Mouse (Mus musculus) stomach, embryonic 16.5 days (tissue): ENCODE data around the gene Ppp1r12b. TPM values are rescaled to one million over a fixed set of nuclear protein-coding genes. Genes with fewer than 3 reads are reported as not detected.

Experiments
- ATAC-seq: fragments of 200-750 bp; cut with Nextera tagmentation; 2 replicates; pipeline ENCODE4 v1.8.0; 2017; ENCODE audit warnings: moderate number of reproducible peaks, moderate TSS enrichment; ENCODE audit not compliant: insufficient read depth, low FRiP score
- H3K27ac ChIP-seq: fragments of 300-500 bp; sonication (generic); 2 replicates; pipeline ENCODE4 v1.5.1; 2014; ENCODE audit warnings: low read length
- H3K27me3 ChIP-seq: fragments of 300-500 bp; sonication (generic); 2 replicates; pipeline ENCODE4 v1.6.1; 2014; ENCODE audit warnings: low read length, control low read depth, mixed read lengths; ENCODE audit not compliant: control insufficient read depth, insufficient read depth
- H3K36me3 ChIP-seq: fragments of 300-500 bp; sonication (generic); 2 replicates; pipeline ENCODE4 v1.6.1; 2014; ENCODE audit warnings: low read length; ENCODE audit not compliant: control insufficient read depth, insufficient read depth
- H3K4me1 ChIP-seq: fragments of 300-500 bp; sonication (generic); 2 replicates; pipeline ENCODE4 v1.6.1; 2014; ENCODE audit warnings: low read length, control low read depth, mixed read lengths; ENCODE audit not compliant: control insufficient read depth, insufficient read depth
- H3K4me2 ChIP-seq: fragments of 300-500 bp; sonication (generic); 2 replicates; pipeline ENCODE4 v1.6.1; 2014; ENCODE audit warnings: low read depth, low read length, mixed read lengths
- H3K4me3 ChIP-seq: fragments of 300-500 bp; sonication (generic); replicated peaks from 2 replicates; pipeline ENCODE4 v1.5.1; 2014; ENCODE audit warnings: mild to moderate bottlenecking, low read length
- H3K9ac ChIP-seq: fragments of 300-500 bp; sonication (generic); 2 replicates; pipeline ENCODE4 v1.6.1; 2014; ENCODE audit warnings: low read length
- H3K9me3 ChIP-seq: fragments of 300-500 bp; sonication (generic); replicated peaks from 2 replicates; pipeline ENCODE4 v1.6.1; 2016; ENCODE audit warnings: low read length, control low read depth; ENCODE audit not compliant: control insufficient read depth
- WGBS: fragments of 180-500 bp; shearing (Covaris S2); extraction: QIAGEN DNeasy Blood & Tissue Kit; methylation state at CpG from one replicate; pipeline ENCODE4 v1.1.7; 2014; 5-methylcytosine and 5-hydroxymethylcytosine counted together
- polyA plus RNA-seq: library from polyadenylated mRNA; unstranded; fragments of >200 nt; fragmentation: Nextera tagmentation; extraction: Ambion mirVana; gene quantifications from 2 replicates; pipeline ENCODE4 v1.2.1, GENCODE M21; 2015

The Ppp1r12b gene
- polyA plus RNA-seq, 1 experiment from 2014 or later = 24.5 TPM

GRCm38 (mm10) chr1:134774247-134774646 lies 181.5 kb downstream of the Ppp1r12b start:
- Histone ChIP-seq H3K4me2 (no peak overlapping the region), H3K36me3 (0 out of 2 replicates have a peak, but pooled peaks cover 4% of the 10 kb centered on the region), H3K27me3 (no peaks in the 10 kb centered on the region), H3K4me1 (peaks cover 49% of the 10 kb centered on the region), H3K9me3 (no peaks in the 10 kb centered on the region), H3K9ac (no peak overlapping the region; the same call in 1 of the 2 replicates), H3K27ac (peak overlapping the region; percentile 96), H3K4me3 (no peak overlapping the region)
- WGBS = 67% methylated on average over 2 of the region's 2 CpGs
- ATAC-seq = no peak

DNA sequence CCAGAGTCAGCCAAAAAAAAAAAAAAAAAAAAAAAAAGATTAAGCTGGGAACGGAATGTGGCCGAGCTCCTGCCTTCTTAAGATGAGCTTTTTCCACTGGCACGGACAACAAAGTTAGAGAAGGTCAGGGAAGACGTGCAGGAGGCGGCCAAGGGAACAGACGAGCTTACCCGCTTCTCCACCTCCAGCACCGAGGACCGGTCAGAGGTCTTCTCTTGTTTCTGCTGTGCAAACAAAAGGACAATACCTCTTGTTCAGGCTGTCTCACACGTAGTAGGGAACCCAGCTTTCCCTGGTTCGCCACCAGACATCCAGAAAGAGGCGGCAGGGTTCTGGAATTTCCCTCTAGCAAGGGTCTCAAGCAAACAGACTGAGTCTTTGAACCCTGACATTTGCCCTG lies 182.5 kb downstream of the Ppp1r12b start:
- H3K9ac ChIP-seq = no peak overlapping the region
- WGBS = 42% methylated on average over 12 of the region's 12 CpGs

DNA sequence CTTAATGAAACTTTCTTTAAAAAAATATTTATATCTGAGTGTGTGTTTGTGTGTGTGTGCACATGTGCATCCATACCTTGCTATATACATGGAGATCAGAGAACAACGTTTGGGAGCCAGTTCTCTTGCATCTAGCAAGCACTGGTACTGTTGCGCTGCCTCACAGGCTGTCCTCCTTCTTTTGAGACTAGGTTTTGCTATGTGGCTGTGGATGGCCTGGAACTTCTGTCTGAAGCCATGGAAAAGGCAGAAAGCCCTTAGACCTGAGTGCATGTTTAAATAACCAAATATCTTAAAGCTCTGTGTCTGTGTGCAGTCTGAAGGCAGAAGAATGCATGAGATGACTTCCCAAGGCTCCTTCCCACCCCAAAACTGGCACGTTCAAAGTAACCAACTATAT lies 182.9 kb downstream of the Ppp1r12b start:
- Histone ChIP-seq H3K4me2 (no peak overlapping the region), H3K27ac (peak overlapping the region; percentile 96), H3K4me3 (no peak overlapping the region), H3K9me3 (no peaks in the 10 kb centered on the region), H3K9ac (no peak overlapping the region), H3K36me3 (0 out of 2 replicates have a peak, but pooled peaks cover 4% of the 10 kb centered on the region), H3K27me3 (no peaks in the 10 kb centered on the region), H3K4me1 (peaks cover 49% of the 10 kb centered on the region)
- ATAC-seq = no peak
- 72% methylated on average over 3 of the region's 3 CpGs for WGBS

More for the DNA sequence above, 182.5 kb downstream of the Ppp1r12b start:
- Histone ChIP-seq H3K36me3 (0 out of 2 replicates have a peak, but pooled peaks cover 4% of the 10 kb centered on the region), H3K4me1 (peaks cover 49% of the 10 kb centered on the region), H3K4me3 (no peak overlapping the region), H3K4me2 (no peak overlapping the region), H3K9me3 (no peaks in the 10 kb centered on the region), H3K27me3 (no peaks in the 10 kb centered on the region), H3K27ac (peak overlapping the region; percentile 96)
- no peak for ATAC-seq

DNA sequence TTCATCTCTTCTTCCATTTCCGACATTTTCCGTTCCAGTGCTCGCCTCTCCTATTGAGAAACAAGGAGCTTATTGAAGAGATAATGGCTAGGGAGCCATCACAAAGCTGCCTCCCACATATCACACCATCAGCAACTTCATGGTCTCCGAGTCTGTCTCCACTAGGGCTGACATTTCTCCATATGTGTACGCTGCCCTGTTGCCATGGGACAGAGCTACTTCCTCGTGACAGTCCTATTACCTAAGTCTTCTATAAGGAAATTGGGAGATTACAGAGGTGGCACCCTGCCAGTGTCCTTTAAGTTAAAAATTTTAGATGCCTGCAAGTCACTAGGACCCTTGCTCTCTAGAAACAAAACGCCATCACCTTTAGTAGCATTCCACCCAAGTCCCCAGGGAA lies 183.7 kb downstream of the Ppp1r12b start:
- H3K4me3 ChIP-seq = no peak overlapping the region
- WGBS = 86% methylated on average over 7 of the region's 7 CpGs
- ATAC-seq = no peak
- H3K9ac ChIP-seq = peak overlapping the region; percentile 13; the same call in 1 of the 2 replicates
- H3K9me3 ChIP-seq = no peaks in the 10 kb centered on the region
- peak overlapping the region; percentile 3; the same call in 1 of the 2 replicates for H3K4me2 ChIP-seq
- H3K4me1 ChIP-seq = peaks cover 49% of the 10 kb centered on the region
- no peaks in the 10 kb centered on the region for H3K27me3 ChIP-seq
- 0 out of 2 replicates have a peak, but pooled peaks cover 4% of the 10 kb centered on the region for H3K36me3 ChIP-seq
- H3K27ac ChIP-seq = peak overlapping the region; percentile 96

GRCm38 (mm10) chr1:134771353-134771752 lies 184.4 kb downstream of the Ppp1r12b start:
- no peaks in the 10 kb centered on the region for H3K27me3 ChIP-seq
- H3K27ac ChIP-seq = peak overlapping the region; percentile 96
- no peaks in the 10 kb centered on the region for H3K9me3 ChIP-seq
- H3K4me2 ChIP-seq = peak overlapping the region; percentile 3; the same call in 1 of the 2 replicates
- 23% methylated on average over 6 of the region's 6 CpGs for WGBS
- H3K36me3 ChIP-seq = 0 out of 2 replicates have a peak, but pooled peaks cover 4% of the 10 kb centered on the region
- peaks cover 49% of the 10 kb centered on the region for H3K4me1 ChIP-seq
- no peak overlapping the region for H3K4me3 ChIP-seq
- peak; percentile 88 for ATAC-seq
- peak overlapping the region; percentile 13; the same call in 1 of the 2 replicates for H3K9ac ChIP-seq

DNA sequence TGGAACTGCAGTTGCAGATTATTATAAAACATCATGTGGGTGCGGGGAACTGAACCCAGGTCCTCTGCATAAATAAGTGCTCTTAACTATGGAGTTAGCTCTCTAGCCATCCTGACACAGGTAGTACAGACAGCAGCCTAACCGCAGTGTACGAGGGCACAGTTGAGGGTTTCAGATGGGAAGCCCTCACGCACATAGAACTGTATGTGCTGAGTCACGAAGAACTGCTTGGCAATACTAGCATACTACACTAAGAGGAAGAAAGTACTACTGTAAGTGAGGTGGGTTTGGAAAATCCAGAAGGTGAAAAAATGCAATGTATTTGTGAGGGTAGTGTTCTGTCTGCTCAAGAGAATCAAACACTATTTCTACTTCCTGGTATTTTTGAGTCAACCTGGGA lies 185.4 kb downstream of the Ppp1r12b start:
- no peak overlapping the region for H3K4me2 ChIP-seq
- H3K36me3 ChIP-seq = no peaks in the 10 kb centered on the region
- no peak for ATAC-seq
- peak overlapping the region; percentile 96 for H3K27ac ChIP-seq
- H3K27me3 ChIP-seq = no peaks in the 10 kb centered on the region
- H3K4me3 ChIP-seq = no peak overlapping the region
- H3K4me1 ChIP-seq = peaks cover 51% of the 10 kb centered on the region
- no peaks in the 10 kb centered on the region for H3K9me3 ChIP-seq
- no peak overlapping the region for H3K9ac ChIP-seq
- 93% methylated on average over 5 of the region's 5 CpGs for WGBS

- Histone ChIP-seq H3K27ac (peak overlapping the region; percentile 94), H3K9ac (no peak overlapping the region), H3K27me3 (no peaks in the 10 kb centered on the region), H3K4me1 (peaks cover 40% of the 10 kb centered on the region), H3K4me3 (no peak overlapping the region), H3K9me3 (no peaks in the 10 kb centered on the region), H3K36me3 (no peaks in the 10 kb centered on the region), H3K4me2 (no peak overlapping the region)
- 67% methylated on average over 4 of the region's 4 CpGs for WGBS
- no peak for ATAC-seq
These were observed 189.3 kb downstream of the Ppp1r12b start for GRCm38 (mm10) chr1:134766448-134766847.

GRCm38 (mm10) chr1:134764831-134765458 lies 190.8 kb downstream of the Ppp1r12b start:
- H3K4me1 ChIP-seq = peaks cover 31% of the 10 kb centered on the region
- no peaks in the 10 kb centered on the region for H3K9me3 ChIP-seq
- ATAC-seq = no peak
- H3K27me3 ChIP-seq = no peaks in the 10 kb centered on the region
- no peaks in the 10 kb centered on the region for H3K36me3 ChIP-seq
- H3K4me2 ChIP-seq = no peak overlapping the region
- 26% methylated on average over 7 of the region's 7 CpGs for WGBS
- peak overlapping the region; percentile 94 for H3K27ac ChIP-seq
- no peak overlapping the region for H3K4me3 ChIP-seq
- H3K9ac ChIP-seq = peak overlapping the region; percentile 47

- Histone ChIP-seq H3K36me3 (no peaks in the 10 kb centered on the region), H3K27me3 (no peaks in the 10 kb centered on the region), H3K4me3 (no peak overlapping the region), H3K4me2 (no peak overlapping the region), H3K9me3 (no peaks in the 10 kb centered on the region), H3K27ac (peak overlapping the region; percentile 94), H3K9ac (no peak overlapping the region), H3K4me1 (peaks cover 31% of the 10 kb centered on the region)
- WGBS = 31% methylated on average over 11 of the region's 11 CpGs
- ATAC-seq = peak; percentile 90
These were observed 191.8 kb downstream of the Ppp1r12b start for GRCm38 (mm10) chr1:134763776-134764438.
